Mouse (Mus musculus) myocyte (in vitro differentiated cells): Measurements from ENCODE around the gene Rabep1.

ENCODE experiments used
- CEBPB ChIP-seq: IDR thresholded peaks from 2 replicates; pipeline ENCODE4 v1.6.1; 2011; ENCODE audit warnings: mild to moderate bottlenecking, moderate library complexity; ENCODE audit not compliant: poor library complexity, insufficient read depth, severe bottlenecking
- E2F4 ChIP-seq: IDR thresholded peaks from one replicate; pipeline ENCODE4 v1.6.1; 2011; ENCODE audit warnings: mild to moderate bottlenecking, control low read depth, moderate library complexity; ENCODE audit not compliant: insufficient read depth
- MAX ChIP-seq: IDR thresholded peaks from one replicate; pipeline ENCODE4 v1.6.1; 2011; ENCODE audit warnings: low read depth, mild to moderate bottlenecking, control low read depth
- MYOD1 ChIP-seq, 3 experiments: IDR thresholded peaks; one replicate each; pipeline ENCODE4 v1.6.1; 2011; ENCODE audit warnings: control low read depth in 2 of 3, low read depth in 2 of 3, mild to moderate bottlenecking in 2 of 3, moderate library complexity in 1 of 3; ENCODE audit not compliant: insufficient read length in 2 of 3, control insufficient read depth in 1 of 3
- MYOG ChIP-seq, 3 experiments: IDR thresholded peaks; one replicate each; pipeline ENCODE4 v1.6.1; 2011; ENCODE audit warnings: control low read depth in 2 of 3, low read depth in 2 of 3, mild to moderate bottlenecking in 2 of 3; ENCODE audit not compliant: insufficient read length in 2 of 3, control insufficient read depth in 1 of 3, insufficient read depth in 1 of 3
- POLR2A ChIP-seq: IDR thresholded peaks from one replicate; pipeline ENCODE4 v1.6.1; 2011; ENCODE audit warnings: low read depth, mild to moderate bottlenecking, control low read depth, moderate library complexity; ENCODE audit not compliant: insufficient read length
- POLR2AphosphoS2 ChIP-seq: IDR thresholded peaks from one replicate; pipeline ENCODE4 v1.6.1; 2011; ENCODE audit warnings: low read depth, control low read depth; ENCODE audit not compliant: insufficient read length
- SRF ChIP-seq: IDR thresholded peaks from one replicate; pipeline ENCODE4 v1.6.1; 2011; ENCODE audit warnings: low read depth; ENCODE audit not compliant: control insufficient read depth, insufficient read length
- TCF12 ChIP-seq: IDR thresholded peaks from one replicate; pipeline ENCODE4 v1.6.1; 2011; ENCODE audit warnings: mild to moderate bottlenecking, control low read depth; ENCODE audit not compliant: poor library complexity, insufficient read depth, severe bottlenecking
- TCF3 ChIP-seq: IDR thresholded peaks from one replicate; pipeline ENCODE4 v1.6.1; 2011; ENCODE audit warnings: low read depth, control low read depth; ENCODE audit not compliant: insufficient read length

DNA sequence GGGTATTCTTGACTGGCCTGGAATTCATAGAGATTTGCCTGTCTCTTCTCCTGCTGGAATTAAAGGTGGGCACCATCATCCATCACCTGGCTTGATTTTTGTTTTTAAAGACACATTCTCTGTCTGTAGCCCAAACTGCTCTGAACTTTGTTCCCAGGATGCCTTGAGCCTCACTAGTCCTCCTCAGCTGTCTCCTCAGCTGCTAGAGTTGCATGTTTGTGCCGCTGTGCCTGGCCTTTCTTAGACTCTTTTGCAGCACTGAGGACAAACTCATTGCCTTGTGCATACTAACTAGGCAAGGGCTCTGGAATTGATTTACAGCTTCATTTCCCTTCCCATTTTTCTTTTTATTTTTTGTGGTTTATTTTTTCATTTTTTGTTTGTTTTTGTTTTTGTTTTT lies 15.8 kb downstream of the Rabep1 start:
- TF ChIP-seq POLR2A: no peak
- TF ChIP-seq MYOG (IDR thresholded peaks at IDR 0.05; ENCODE audit: control insufficient read depth in 1 of 3, insufficient read depth in 1 of 3, insufficient read length in 2 of 3, low read depth in 2 of 3): peak; percentile 28 to 84 (median 36)
- TF ChIP-seq E2F4: no peak
- no peak for TF ChIP-seq SRF
- TF ChIP-seq TCF3: peak; percentile 34
- TF ChIP-seq TCF12: no peak
- no peak for TF ChIP-seq MAX
- no peak for TF ChIP-seq POLR2AphosphoS2
- no peak for TF ChIP-seq CEBPB
- TF ChIP-seq MYOD1 (IDR thresholded peaks at IDR 0.05; ENCODE audit: control insufficient read depth in 1 of 3, insufficient read length in 2 of 3, low read depth in 2 of 3): peak in 2 of 3 experiments; percentile 57 to 58
